Mouse (Mus musculus) stomach, embryonic 15.5 days (tissue): ENCODE measurements at regions not wholly inside any gene's neighbourhood (a gene's known extent, or its start where the extent isn't known, plus 50 kb on each side); places are given as distances from the start of the nearest gene placed in this dataset.

Source experiments
- ATAC-seq: fragments of 200-750 bp; cut with Nextera tagmentation; 2 replicates; pipeline ENCODE4 v1.8.0; 2017; ENCODE audit warnings: low read depth, moderate number of reproducible peaks, moderate TSS enrichment; ENCODE audit not compliant: insufficient read depth, low FRiP score
- H3K27ac ChIP-seq: fragments of 300-500 bp; sonication (generic); 2 replicates; pipeline ENCODE4 v1.5.1; 2015; ENCODE audit warnings: mild to moderate bottlenecking, inconsistent platforms
- H3K27me3 ChIP-seq: fragments of 300-500 bp; sonication (generic); replicated peaks from 2 replicates; pipeline ENCODE4 v1.6.1; 2015; ENCODE audit warnings: inconsistent platforms
- H3K36me3 ChIP-seq: fragments of 300-500 bp; sonication (generic); 2 replicates; pipeline ENCODE4 v1.6.1; 2015; ENCODE audit warnings: inconsistent platforms
- H3K4me1 ChIP-seq: fragments of 300-500 bp; sonication (generic); 2 replicates; pipeline ENCODE4 v1.6.1; 2015; ENCODE audit warnings: inconsistent platforms
- H3K4me2 ChIP-seq: fragments of 300-500 bp; sonication (generic); 2 replicates; pipeline ENCODE4 v1.6.1; 2015; ENCODE audit warnings: mild to moderate bottlenecking, inconsistent platforms
- H3K4me3 ChIP-seq: fragments of 300-500 bp; sonication (generic); replicated peaks from 2 replicates; pipeline ENCODE4 v1.5.1; 2015; ENCODE audit warnings: inconsistent platforms
- H3K9ac ChIP-seq: fragments of 300-500 bp; sonication (generic); 2 replicates; pipeline ENCODE4 v1.6.1; 2015; ENCODE audit warnings: inconsistent platforms
- H3K9me3 ChIP-seq: fragments of 300-500 bp; sonication (generic); 2 replicates; pipeline ENCODE4 v1.6.1; 2016; ENCODE audit warnings: inconsistent platforms
- WGBS: fragments of 180-500 bp; shearing (Covaris S2); methylation state at CpG from one replicate; pipeline ENCODE4 v1.1.7; 2015; 5-methylcytosine and 5-hydroxymethylcytosine counted together

DNA sequence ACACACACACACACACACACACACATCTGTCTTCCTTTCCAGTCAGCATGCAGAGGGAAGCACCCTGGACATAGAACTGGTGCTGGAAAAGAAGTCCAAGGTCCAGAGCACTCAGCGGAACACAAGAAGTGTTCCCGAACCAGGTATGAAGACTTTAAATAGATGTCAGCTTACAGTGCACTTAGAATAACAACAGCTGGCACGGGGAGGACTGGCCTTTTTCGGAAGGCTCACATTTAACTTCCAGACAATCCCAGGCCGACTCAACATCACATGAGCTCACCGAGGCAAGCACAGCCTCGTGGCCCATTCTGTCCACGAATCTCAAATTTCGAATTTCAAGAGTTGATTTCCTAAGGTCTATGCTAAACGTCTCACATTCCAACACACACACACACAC lies 70.9 kb upstream of the Slc25a33 start:
- Histone ChIP-seq H3K27me3 (no peaks in the 10 kb centered on the region), H3K9ac (no peak overlapping the region), H3K27ac (no peak overlapping the region), H3K4me1 (peaks cover 7% of the 10 kb centered on the region; the same call in 1 of the 2 replicates), H3K9me3 (no peaks in the 10 kb centered on the region), H3K4me2 (no peak overlapping the region), H3K4me3 (no peak overlapping the region), H3K36me3 (no peaks in the 10 kb centered on the region)
- 51% methylated on average over 10 of the region's 10 CpGs for whole genome bisulfite sequencing
- ATAC-seq = no peak

DNA sequence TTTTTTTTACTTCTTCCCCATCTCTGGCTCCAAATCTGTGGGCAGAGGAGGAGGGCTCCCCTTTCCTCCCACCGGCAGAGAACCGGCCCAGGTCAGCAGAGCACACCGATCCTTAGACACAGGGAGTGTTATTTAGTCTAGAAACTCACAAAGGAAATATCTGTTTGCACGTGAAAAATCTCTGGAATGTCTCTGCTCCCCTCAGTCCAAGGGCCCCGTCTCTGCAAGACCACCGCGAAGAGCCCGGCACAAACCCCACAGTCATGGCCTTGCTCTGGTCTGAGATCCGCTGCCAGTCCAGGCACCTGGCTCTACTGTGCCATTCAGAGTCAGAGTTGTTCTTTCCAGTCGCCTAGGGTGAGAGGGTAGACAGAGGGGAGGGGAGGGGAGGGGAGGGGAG lies 69.7 kb upstream of the Slc25a33 start:
- WGBS = 16% methylated on average over 10 of the region's 10 CpGs
- H3K36me3 ChIP-seq = no peaks in the 10 kb centered on the region
- H3K4me1 ChIP-seq = peaks cover 7% of the 10 kb centered on the region; the same call in 1 of the 2 replicates
- H3K4me2 ChIP-seq = no peak overlapping the region
- no peak overlapping the region for H3K9ac ChIP-seq
- H3K9me3 ChIP-seq = no peaks in the 10 kb centered on the region
- no peak overlapping the region for H3K27ac ChIP-seq
- no peaks in the 10 kb centered on the region for H3K27me3 ChIP-seq
- ATAC-seq = no peak
- no peak overlapping the region for H3K4me3 ChIP-seq

DNA sequence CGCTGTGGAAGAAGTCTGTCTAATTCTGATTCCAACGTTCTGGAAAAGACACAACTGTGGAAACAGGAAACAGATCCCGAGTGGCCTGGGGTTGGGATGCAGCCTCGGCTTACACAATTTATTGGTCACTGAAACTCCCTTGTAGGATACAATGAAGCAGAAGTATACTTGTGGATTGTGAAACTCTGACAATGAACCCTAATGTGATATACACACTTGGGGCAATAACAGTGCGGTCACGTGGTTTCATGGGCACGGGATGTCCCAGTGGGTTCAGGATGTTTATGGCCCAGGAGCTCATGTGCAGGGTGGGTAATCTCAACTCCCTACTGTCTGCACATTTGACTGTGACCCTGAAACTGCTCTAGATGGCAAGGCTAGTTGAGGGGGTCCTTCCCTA lies 68.8 kb upstream of the Slc25a33 start:
- 83% methylated on average over 7 of the region's 7 CpGs for WGBS
- no peak for ATAC-seq
- H3K4me2 ChIP-seq = no peak overlapping the region
- H3K9ac ChIP-seq = no peak overlapping the region
- no peaks in the 10 kb centered on the region for H3K36me3 ChIP-seq
- peaks cover 7% of the 10 kb centered on the region; the same call in 1 of the 2 replicates for H3K4me1 ChIP-seq
- no peaks in the 10 kb centered on the region for H3K27me3 ChIP-seq
- no peak overlapping the region for H3K4me3 ChIP-seq
- H3K27ac ChIP-seq = no peak overlapping the region
- H3K9me3 ChIP-seq = no peaks in the 10 kb centered on the region

DNA sequence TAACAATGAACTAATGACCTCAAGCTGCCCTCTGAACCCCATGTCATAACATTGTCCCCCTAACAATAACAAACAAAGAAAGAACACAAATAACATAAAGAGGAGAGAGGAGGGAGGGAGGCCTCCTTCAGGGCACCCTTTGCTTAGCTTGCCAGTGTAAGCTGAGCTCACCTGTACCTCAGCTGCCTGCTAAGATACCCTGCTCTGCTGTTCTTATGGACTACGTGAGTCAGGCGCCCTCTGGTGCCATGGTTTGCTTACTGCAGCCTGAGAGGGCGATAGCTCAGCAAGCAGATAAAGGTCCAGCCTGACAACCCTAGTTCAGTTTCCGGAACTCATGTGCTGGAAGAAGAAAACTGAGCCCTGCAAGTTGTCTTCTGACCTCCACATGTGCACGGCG lies 67.8 kb upstream of the Slc25a33 start:
- Histone ChIP-seq H3K27ac (no peak overlapping the region), H3K4me1 (peaks cover 5% of the 10 kb centered on the region; the same call in 1 of the 2 replicates), H3K9me3 (no peaks in the 10 kb centered on the region), H3K36me3 (no peaks in the 10 kb centered on the region), H3K4me2 (no peak overlapping the region), H3K9ac (no peak overlapping the region), H3K27me3 (no peaks in the 10 kb centered on the region), H3K4me3 (no peak overlapping the region)
- 74% methylated on average over 6 of the region's 6 CpGs for WGBS
- no peak for ATAC-seq

DNA sequence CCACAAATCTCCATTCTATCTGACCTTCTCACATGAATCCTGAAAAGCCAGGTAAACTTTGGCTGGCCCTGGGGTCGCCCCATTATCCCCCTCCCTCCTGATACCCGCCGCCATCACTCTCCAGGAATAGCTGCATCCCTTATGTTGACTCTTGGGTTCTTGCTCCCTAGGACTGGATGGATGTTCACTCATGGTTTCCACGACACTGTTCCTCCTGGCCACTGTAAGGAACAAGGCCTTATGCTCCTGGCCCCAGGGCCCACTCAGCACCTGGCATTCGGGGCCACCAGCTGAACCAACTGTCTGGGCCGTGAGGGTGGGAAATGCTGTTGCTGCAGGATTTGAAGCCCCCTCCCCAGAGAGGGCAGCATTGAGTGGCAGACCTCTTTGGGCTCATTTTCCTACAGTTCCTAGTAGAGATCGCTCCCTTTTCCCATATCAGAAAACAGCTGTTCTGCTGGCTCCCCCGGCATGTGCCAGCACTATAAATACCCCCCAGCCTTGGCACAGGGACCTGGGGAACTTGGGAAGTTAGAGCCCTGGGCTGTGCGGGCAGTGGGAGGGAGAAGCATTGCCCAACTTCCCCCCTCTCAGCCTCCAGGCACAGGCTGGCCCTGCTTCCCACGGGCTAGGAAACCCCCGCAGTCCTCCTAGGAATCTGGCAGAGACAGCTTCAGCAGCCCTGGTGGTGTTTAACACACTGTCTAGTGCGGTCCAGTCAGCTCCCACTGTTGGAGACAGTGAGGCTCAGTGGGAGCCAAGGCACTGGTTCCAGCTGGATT lies 66.6 kb upstream of the Slc25a33 start:
- H3K4me3 ChIP-seq = no peak overlapping the region
- no peak overlapping the region for H3K9ac ChIP-seq
- peak overlapping the region; percentile 32; the same call in 1 of the 2 replicates for H3K27ac ChIP-seq
- ATAC-seq = peak; percentile 81
- H3K4me1 ChIP-seq = 0 out of 2 replicates have a peak, but pooled peaks cover 4% of the 10 kb centered on the region
- WGBS = 66% methylated on average over 12 of the region's 12 CpGs
- no peaks in the 10 kb centered on the region for H3K36me3 ChIP-seq
- no peaks in the 10 kb centered on the region for H3K27me3 ChIP-seq
- H3K4me2 ChIP-seq = no peak overlapping the region
- H3K9me3 ChIP-seq = no peaks in the 10 kb centered on the region

- Histone ChIP-seq H3K9ac (no peak overlapping the region), H3K27ac (no peak overlapping the region), H3K9me3 (no peaks in the 10 kb centered on the region), H3K27me3 (no peaks in the 10 kb centered on the region), H3K4me1 (0 out of 2 replicates have a peak, but pooled peaks cover 4% of the 10 kb centered on the region), H3K4me3 (no peak overlapping the region), H3K4me2 (no peak overlapping the region), H3K36me3 (no peaks in the 10 kb centered on the region)
- ATAC-seq = no peak
- WGBS = 10% methylated on average over 3 of the region's 3 CpGs
Observed at GRCm38 (mm10) chr4:149838682-149839081, 64.6 kb upstream of the Slc25a33 start.

DNA sequence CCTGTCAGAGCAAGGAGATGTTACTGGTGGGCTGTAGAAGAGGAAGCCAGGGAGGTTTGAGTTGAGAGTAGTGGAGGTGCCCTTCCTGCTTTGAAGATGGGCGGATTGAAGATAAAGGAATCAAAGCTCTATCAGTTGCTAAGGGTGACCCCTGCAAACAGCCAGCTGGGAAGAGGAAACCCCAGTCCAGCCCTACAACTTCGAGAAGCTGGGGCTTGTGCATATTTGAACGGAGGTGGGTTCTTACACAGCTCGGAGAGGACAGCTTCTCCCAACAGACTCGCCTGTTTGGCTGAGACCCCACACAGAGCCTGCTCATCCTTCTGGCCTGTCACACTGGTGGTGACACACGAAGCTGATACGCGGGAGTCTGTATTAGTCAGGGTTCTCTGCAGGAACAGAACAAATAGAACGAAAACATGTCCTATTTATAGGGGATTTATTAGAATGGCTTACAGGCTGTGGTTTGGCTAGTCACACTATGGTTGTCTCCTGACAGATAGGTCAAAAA lies 60.6 kb upstream of the Slc25a33 start:
- 57% methylated on average over 9 of the region's 9 CpGs for WGBS
- H3K36me3 ChIP-seq = no peaks in the 10 kb centered on the region
- H3K9me3 ChIP-seq = no peaks in the 10 kb centered on the region
- H3K4me3 ChIP-seq = no peak overlapping the region
- no peak overlapping the region for H3K4me2 ChIP-seq
- H3K9ac ChIP-seq = no peak overlapping the region
- ATAC-seq = no peak
- H3K27me3 ChIP-seq = no peaks in the 10 kb centered on the region
- no peak overlapping the region for H3K27ac ChIP-seq
- no peaks in the 10 kb centered on the region for H3K4me1 ChIP-seq

- WGBS = 20% methylated on average over 10 of the region's 10 CpGs
- no peak for ATAC-seq
- Histone ChIP-seq H3K4me1 (no peaks in the 10 kb centered on the region), H3K9me3 (no peaks in the 10 kb centered on the region), H3K27ac (no peak overlapping the region), H3K9ac (no peak overlapping the region), H3K27me3 (no peaks in the 10 kb centered on the region), H3K4me3 (no peak overlapping the region), H3K4me2 (no peak overlapping the region), H3K36me3 (no peaks in the 10 kb centered on the region)
Observed at GRCm38 (mm10) chr4:149832446-149833101, 58.5 kb upstream of the Slc25a33 start.

- H3K4me3 ChIP-seq = no peak overlapping the region
- no peaks in the 10 kb centered on the region for H3K9me3 ChIP-seq
- no peaks in the 10 kb centered on the region for H3K36me3 ChIP-seq
- no peak overlapping the region for H3K4me2 ChIP-seq
- ATAC-seq = no peak
- no peaks in the 10 kb centered on the region for H3K27me3 ChIP-seq
- WGBS = 77% methylated on average over 20 of the region's 20 CpGs
- no peaks in the 10 kb centered on the region for H3K4me1 ChIP-seq
- H3K27ac ChIP-seq = no peak overlapping the region
- no peak overlapping the region for H3K9ac ChIP-seq
Observed at GRCm38 (mm10) chr4:149830551-149831192, 56.6 kb upstream of the Slc25a33 start.

GRCm38 (mm10) chr4:149829964-149830363 lies 55.9 kb upstream of the Slc25a33 start:
- H3K27ac ChIP-seq = no peak overlapping the region
- H3K9me3 ChIP-seq = no peaks in the 10 kb centered on the region
- H3K4me3 ChIP-seq = no peak overlapping the region
- no peaks in the 10 kb centered on the region for H3K36me3 ChIP-seq
- H3K27me3 ChIP-seq = no peaks in the 10 kb centered on the region
- H3K4me1 ChIP-seq = no peaks in the 10 kb centered on the region
- ATAC-seq = no peak
- no peak overlapping the region for H3K9ac ChIP-seq
- H3K4me2 ChIP-seq = no peak overlapping the region
- WGBS = 90% methylated on average over 4 of the region's 4 CpGs

GRCm38 (mm10) chr4:149827784-149828183 lies 53.7 kb upstream of the Slc25a33 start:
- Histone ChIP-seq H3K4me1 (no peaks in the 10 kb centered on the region; the same call in 1 of the 2 replicates), H3K27me3 (no peaks in the 10 kb centered on the region), H3K4me3 (no peak overlapping the region), H3K9me3 (no peaks in the 10 kb centered on the region), H3K9ac (no peak overlapping the region), H3K36me3 (no peaks in the 10 kb centered on the region), H3K27ac (no peak overlapping the region), H3K4me2 (no peak overlapping the region)
- WGBS = 92% methylated on average over 4 of the region's 4 CpGs
- ATAC-seq = no peak
